Mouse (Mus musculus) thymus, adult 2 months (tissue): Measurements from ENCODE around the gene Mocs2.

ENCODE experiments used
- CTCF ChIP-seq: fragments of 200-500 bp; IDR thresholded peaks from 2 replicates; pipeline ENCODE4 v1.5.1; 2012; ENCODE audit warnings: mild to moderate bottlenecking, control low read depth, low read length, moderate library complexity, borderline replicate concordance; ENCODE audit not compliant: control insufficient read depth, poor library complexity, insufficient read depth; ENCODE audit errors: extremely low read depth
- POLR2A ChIP-seq: fragments of 200-500 bp; IDR thresholded peaks from 2 replicates; pipeline ENCODE4 v1.6.1; 2012; ENCODE audit warnings: mild to moderate bottlenecking, low read length, control low read depth, moderate library complexity; ENCODE audit not compliant: control insufficient read depth, poor library complexity, insufficient read depth; ENCODE audit errors: extremely low read depth

DNA sequence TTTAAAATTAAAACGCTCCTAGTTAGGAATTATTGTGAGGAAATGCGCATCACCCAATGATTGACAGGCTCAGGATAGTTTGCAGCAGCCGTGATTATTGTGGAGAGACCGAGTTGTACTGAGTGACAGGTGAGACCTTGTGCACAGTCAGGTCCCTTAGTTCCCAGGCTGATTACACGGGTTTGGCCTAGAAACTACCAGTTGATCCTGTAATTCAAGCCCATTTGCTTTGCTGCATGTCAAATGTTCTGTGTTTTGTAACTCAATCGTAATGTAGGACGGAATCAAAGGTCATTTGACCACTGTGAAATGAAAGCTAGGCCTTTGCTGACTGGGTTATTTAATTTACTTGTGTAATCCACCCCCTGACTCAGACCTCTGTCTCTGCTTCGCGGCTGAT is 477 bp downstream of the Mocs2 start:
- TF ChIP-seq CTCF (no peak), POLR2A (no peak)
